Mouse (Mus musculus) WW6 (cell line): ENCODE measurements around the gene Dpp7.

Experiments
- DNase-seq: peaks from one replicate; pipeline ENCODE4 v3.0.0-alpha.2; 2013; ENCODE audit warnings: low read depth, low spot score

Dpp7 gene

GRCm38 (mm10) chr2:25356208-25357079 is at the start of gene Dpp7:
TSS of gene Dpp7 (minus strand) at chr2:25356359.
- peak; percentile 60 for DNase-seq

DNA sequence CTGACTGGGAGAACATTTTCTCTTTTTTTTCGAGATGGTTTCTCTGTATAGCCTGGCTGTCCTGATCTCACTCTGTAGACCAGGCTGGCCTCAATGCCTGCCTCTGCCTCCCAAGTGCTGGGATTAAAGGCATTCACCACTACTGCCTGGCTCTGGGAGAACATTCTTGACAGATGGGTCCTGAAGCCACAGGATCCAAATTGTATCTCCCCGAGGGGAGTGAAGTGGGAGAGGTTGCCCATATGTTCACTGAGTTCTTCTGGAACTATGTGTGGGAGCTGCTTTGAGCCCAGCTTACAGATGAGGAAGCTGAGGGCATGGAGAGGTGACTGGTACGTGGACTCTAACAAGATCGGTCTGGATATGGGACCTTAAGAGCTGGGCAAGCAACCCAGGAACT is 47.8 kb upstream of the Dpp7 start:
- no peak for DNase-seq

GRCm38 (mm10) chr2:25402972-25403601 is 46.9 kb upstream of the Dpp7 start:
- no peak for DNase-seq

GRCm38 (mm10) chr2:25402377-25402971 is 46.3 kb upstream of the Dpp7 start:
- DNase-seq, result peak; percentile 87

GRCm38 (mm10) chr2:25400764-25401163 is 44.6 kb upstream of the Dpp7 start:
- DNase-seq, result no peak

- DNase-seq, result no peak
Measured at GRCm38 (mm10) chr2:25400291-25400690, 44.1 kb upstream of the Dpp7 start.

GRCm38 (mm10) chr2:25399051-25399450 is 42.9 kb upstream of the Dpp7 start, which contains the start of gene Npdc1:
TSS of gene Npdc1 (plus strand) at chr2:25399351.
- DNase-seq, result no peak

- DNase-seq, result no peak
Measured at GRCm38 (mm10) chr2:25398065-25398464, 41.9 kb upstream of the Dpp7 start.

DNA sequence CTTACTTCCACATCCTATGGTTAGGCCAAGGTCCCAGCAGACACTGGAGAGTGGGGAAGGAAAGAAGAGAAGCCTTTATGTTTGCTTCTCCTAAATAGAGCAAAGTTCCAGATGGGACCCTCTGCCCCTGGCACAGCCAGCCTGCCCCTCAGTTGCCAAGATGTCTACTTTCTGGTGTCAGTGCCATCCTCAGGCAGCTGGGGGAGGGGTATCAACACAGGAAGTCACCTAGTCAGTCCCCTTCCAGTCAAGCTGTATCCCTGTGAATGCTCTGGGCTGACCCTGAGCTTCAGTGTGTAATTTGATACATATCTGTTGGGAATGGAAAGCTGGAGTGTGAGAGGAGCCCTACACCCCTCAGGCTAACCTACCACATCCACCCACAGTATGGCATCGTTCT is 40.9 kb upstream of the Dpp7 start:
- DNase-seq, result no peak

GRCm38 (mm10) chr2:25396597-25396983 is 40.4 kb upstream of the Dpp7 start:
- no peak for DNase-seq

- no peak for DNase-seq
Measured at GRCm38 (mm10) chr2:25395721-25396596, 39.8 kb upstream of the Dpp7 start, which contains the start of gene Entpd2. TSS of gene Entpd2 (plus strand) at chr2:25395874.

GRCm38 (mm10) chr2:25394281-25395221 is 38.4 kb upstream of the Dpp7 start:
- no peak for DNase-seq

GRCm38 (mm10) chr2:25391266-25391665 is 35.1 kb upstream of the Dpp7 start:
- DNase-seq, result no peak

GRCm38 (mm10) chr2:25384492-25384891 is 28.3 kb upstream of the Dpp7 start:
- DNase-seq, result no peak

- no peak for DNase-seq
Measured at GRCm38 (mm10) chr2:25376589-25376988, 20.4 kb upstream of the Dpp7 start.

- no peak for DNase-seq
Measured at GRCm38 (mm10) chr2:25373431-25373830, 17.3 kb upstream of the Dpp7 start.

GRCm38 (mm10) chr2:25372644-25373391 is 16.7 kb upstream of the Dpp7 start:
- DNase-seq, result no peak

DNA sequence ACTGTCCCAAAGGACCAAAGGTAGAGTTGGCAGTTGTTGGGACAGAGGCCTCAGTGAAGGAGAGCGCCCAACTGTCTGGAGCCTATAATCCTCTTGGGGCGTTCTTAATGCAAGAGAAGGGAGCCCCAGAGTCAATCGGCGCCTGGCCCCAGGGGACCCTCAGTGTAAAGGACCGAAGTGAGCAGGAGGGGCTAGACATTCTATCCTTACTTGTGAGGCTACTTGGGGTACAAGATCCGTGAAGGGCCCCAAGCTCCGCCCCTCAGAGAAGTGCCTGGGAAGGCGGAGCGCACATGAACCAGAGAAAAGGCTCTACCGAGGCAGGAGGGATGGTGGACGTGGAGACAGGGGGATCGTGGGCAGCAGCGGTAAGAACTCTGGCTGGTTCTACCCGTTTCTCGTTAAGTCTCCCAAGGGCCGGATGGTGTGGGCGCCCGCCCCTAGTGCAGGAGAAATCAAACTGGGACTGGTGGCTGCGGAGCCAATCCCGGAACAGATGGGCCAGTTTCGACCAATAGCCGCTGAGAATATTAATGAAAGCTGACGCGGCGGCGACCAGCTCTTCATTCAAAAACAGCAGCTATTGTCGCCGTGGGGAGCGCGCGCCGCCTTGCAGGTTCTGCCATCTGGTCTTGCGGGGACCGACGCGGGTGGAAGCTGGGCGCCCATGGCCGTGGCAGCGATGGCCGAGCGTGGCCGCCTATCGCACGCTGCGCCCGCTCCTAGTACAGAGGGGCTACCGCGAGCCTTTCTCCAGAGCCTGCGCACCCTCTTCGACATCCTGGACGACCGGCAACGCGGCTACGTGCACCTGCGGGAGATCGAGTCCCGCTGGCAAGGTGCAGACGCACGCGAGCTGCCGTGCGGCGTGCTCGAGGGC is 15.8 kb upstream of the Dpp7 start, which contains the start of gene Sapcd2:
Gene Sapcd2, plus strand, starts transcription at position 558 of the 880 bp plus-strand sequence.
- peak; percentile 76 for DNase-seq

- DNase-seq, result no peak
Measured at GRCm38 (mm10) chr2:25369996-25370395, 13.8 kb upstream of the Dpp7 start.
